Mouse (Mus musculus): Measurements from ENCODE around the gene Hcrtr1.

Hcrtr1 gene

DNA sequence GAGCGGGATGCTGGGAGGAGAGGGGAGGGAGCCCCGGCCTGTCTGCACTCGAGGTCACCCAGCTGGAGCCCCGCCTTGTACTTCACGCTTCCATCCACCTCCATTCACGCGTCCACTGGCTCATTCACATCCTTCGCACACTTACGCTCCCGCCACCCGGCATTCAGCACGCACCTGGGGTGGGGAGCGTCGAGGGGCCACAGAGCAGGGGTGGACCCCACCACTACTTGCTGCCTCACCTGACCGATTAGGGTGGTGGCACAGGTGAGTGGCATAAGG, at the start of gene Hcrtr1:
TSS of gene Hcrtr1 (minus strand) at position 146 of the 279 bp plus-strand sequence.
- no peak for DNase-seq (ENCODE audit: low spot score in 2 of 2)

- DNase-seq (ENCODE audit: low spot score in 2 of 2), result peak; percentile 80 to 86
These were observed 49.7 kb upstream of the Hcrtr1 start for GRCm38 (mm10) chr4:130188806-130189297.

- DNase-seq (ENCODE audit: low spot score in 2 of 2), result no peak
These were observed 47.7 kb upstream of the Hcrtr1 start for GRCm38 (mm10) chr4:130186891-130187290.

DNA sequence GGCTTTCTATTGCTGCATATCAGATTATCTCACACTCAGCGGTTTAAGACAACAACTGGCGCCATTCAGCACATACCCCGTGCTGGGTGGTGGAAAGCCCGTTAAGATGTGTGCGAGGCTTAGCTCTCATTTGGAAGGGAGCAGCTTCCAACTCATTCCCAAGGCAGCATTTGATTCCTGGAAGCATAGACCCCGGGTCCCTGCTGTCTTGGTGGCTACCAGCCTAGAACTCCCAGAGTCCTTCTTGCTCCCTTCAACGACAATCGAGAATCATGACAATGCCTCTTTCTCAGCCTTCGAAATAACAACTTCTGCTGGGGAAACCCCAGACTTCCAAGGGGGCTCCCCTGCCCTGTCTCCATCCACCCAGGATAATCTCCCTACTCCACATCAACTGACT, 47.3 kb upstream of the Hcrtr1 start:
- DNase-seq (ENCODE audit: low spot score in 2 of 2), result no peak

DNA sequence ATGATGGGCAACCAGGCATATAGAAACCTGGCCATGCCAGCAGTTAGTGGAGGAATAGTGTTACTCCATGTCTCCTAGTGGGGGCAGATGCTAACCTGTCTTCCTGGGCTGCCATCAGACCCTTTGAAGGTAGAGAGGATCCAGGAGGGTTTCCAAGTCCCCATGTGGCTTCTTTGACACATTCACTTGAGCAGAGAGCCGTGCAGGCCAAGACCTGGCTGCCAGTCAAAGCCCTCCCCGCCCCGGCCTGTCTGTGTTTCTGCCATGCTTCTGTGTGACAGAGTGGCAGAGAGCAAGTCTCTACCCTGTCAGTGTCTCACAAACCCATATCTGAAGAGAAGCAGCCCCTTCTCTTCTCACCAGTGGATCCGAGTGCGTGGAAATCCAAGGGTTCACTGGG, 44.7 kb upstream of the Hcrtr1 start:
- no peak for DNase-seq (ENCODE audit: low spot score in 2 of 2)

DNA sequence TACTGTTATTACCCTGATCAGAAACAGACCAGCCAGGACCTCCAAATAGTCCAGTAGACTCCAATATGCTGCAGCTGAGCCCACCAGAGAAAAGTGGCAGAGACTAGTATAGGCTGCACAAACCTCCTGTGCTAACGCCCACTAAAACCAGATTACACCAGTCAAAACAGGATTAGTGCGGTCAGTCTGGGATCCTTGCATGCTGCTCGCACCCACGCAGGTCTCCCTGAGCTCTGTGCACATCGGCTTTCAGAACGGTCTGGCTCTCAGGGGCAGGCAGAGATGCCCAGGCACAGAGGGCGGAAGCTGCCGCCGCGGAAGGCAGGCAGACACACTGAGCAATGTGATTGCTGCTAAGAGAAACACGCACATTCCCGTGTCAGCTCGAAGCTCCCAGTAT, 43.9 kb upstream of the Hcrtr1 start:
- no peak for DNase-seq (ENCODE audit: low spot score in 2 of 2)

- DNase-seq (ENCODE audit: low spot score in 2 of 2), result no peak
These were observed 42.7 kb upstream of the Hcrtr1 start for GRCm38 (mm10) chr4:130181886-130182285.

DNA sequence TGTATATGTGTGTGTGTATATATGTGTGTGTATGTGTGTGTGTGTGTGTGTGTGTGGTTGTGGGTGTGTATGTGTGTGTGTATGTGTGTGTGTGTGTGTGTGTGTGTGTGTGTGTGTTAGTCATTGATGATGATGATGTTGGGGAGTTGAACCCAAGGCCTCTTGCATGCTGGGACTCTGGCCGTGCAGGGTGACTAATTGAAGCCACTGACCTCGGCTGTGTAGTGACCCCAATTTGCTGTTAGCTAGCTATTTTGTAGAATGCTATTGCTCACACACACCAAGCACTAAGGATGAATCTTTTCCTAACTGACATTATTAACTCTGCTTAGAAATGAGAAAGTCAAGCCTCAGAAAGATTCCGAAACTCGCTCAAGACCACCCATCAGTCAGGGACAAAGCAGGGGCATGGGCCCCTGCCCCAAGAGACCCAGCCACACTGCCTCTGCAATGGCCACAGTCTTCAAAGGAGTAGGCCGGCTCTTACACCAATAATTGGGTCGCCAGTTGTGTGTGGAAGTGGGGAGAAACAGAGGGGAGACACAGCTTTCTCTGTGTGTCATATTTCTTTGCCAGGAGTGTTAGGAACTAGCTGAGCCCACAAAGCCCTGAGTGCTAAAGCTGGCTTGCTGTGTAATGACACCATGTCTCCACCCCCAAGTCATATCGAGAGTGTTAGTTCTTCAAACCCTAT, 41.9 kb upstream of the Hcrtr1 start:
- DNase-seq (ENCODE audit: low spot score in 2 of 2), result no peak

GRCm38 (mm10) chr4:130179876-130180275, 40.7 kb upstream of the Hcrtr1 start:
- no peak for DNase-seq (ENCODE audit: low spot score in 2 of 2)

GRCm38 (mm10) chr4:130177536-130177935, 38.4 kb upstream of the Hcrtr1 start:
- DNase-seq (ENCODE audit: low spot score in 2 of 2), result peak in 1 of 2 experiments; percentile 20

- DNase-seq (ENCODE audit: low spot score in 2 of 2), result peak in 1 of 2 experiments; percentile 28
These were observed 37.9 kb upstream of the Hcrtr1 start for GRCm38 (mm10) chr4:130177087-130177486.

DNA sequence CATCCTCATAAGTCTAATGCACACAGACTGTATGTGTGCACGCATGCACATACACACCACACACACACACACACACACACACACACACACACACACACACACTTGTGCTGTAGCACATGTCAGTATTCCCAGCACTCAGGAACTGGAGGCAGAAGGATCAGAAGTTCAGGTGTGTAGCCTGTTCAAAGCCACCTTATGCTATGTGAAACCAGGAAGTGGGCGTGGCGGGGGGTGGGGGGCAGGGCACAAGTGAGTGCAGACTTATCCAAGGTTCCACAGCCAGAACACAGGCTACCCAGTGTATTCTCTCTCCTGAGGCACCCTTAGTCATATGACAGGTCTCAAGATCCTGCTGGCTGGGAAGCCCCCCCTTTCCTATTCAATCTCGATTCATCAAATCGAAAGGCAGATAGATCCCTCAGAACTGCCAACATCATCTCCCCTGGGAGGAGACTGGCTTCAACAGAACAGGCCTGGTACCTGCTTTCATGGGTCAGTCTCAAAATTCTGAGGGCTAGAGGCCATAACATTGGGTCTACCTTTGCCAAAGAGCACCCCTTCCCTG, 37.1 kb upstream of the Hcrtr1 start:
- DNase-seq (ENCODE audit: low spot score in 2 of 2), result no peak

GRCm38 (mm10) chr4:130175072-130175711, 36.0 kb upstream of the Hcrtr1 start, which contains the start of gene Tinagl1:
TSS of gene Tinagl1 (minus strand) at chr4:130175122.
- DNase-seq (ENCODE audit: low spot score in 2 of 2), result no peak

DNA sequence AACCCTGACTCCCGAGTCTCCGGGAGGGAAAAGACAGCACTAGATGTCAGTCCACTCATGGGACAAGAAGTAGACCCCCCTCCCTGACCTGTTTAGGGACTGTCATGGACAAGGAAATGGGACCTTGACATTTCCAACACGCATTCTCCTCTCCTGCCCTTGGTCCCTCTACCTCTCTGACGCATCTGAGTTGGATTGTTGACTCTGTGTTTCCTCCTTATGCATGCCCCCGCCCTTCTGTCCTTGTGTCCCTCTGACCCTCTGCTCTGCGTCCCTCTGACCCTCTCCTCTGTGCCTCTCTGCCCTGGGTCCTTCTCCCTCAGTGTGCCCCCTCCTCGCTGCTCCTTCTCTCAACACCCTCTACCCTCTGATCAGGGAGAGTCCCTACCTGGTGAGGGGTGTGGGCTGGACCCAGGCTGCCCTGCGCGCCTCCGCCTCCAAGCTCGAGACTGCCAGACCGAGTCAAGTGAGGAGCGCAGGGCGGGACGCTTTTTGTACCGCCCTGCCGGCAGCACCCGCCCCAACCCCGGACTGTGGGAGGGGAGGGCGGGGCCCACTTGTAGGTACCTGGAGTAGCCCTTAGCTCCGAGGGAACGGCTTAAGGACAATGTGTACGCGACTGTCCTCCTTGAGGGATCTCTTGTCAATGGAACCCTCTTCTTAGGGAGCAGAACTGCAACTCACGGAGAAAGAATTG, 35.3 kb upstream of the Hcrtr1 start:
- DNase-seq (ENCODE audit: low spot score in 2 of 2), result peak; percentile 70 to 85

DNA sequence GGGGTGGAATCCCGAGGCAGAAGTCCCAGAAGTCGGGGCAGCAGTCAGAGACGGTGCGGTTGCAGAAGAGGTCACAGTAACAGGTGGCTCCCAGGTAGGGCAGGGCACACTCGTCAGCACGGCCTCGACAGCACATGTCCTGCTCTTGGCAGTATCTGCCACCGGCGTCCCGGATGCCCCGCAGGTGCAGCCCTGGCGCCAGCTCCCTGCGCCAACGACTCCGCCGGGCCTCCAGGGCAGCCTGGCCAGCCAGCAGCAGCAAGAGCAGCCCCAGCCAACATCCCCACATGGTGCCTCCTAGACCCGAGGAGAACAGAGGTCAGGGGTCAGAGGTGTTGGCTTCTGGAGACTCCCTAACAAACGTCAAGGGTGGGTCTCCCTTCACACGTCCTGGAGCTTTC, 34.8 kb upstream of the Hcrtr1 start:
- peak in 1 of 2 experiments; percentile 19 for DNase-seq (ENCODE audit: low spot score in 2 of 2)

DNA sequence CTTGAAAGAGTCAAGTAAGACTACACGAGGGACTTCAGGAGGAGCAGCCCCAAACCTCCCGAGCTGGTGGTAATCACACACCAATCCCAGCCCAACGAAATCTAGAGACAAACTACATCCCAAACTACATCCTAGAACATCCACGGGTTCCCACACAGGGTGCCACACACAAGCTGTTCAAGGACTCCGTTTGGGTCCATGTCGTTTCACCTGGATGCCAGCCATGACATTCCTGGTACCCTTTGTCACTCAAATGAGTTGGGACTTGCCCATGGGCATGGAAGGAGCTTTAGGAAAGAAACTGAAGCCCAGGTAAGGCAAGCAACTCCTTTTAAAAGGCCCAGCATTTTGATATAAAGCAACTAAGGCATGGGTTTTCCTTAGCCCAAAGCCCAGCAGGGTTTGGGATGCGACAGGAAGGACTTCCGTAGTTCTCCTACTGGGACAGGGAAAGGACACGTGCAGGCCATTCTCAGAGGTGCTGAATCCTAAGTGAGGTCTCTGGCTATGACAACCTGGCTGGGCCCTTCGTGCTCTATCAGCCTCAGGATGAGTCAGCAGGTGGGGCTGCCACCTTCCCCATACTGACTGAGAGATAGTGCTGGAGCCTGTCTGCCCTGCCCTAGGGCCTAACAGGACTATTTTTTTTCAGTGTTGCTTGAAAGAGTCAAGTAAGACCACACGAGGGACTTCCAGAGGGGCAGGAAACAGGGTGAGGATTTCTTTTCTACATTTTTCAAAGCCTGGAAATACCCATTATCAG, 34.1 kb upstream of the Hcrtr1 start:
- DNase-seq (ENCODE audit: low spot score in 2 of 2), result peak in 1 of 2 experiments; percentile 18

GRCm38 (mm10) chr4:130171951-130172765, 33.0 kb upstream of the Hcrtr1 start:
- DNase-seq (ENCODE audit: low spot score in 2 of 2), result peak in 1 of 2 experiments; percentile 26

DNA sequence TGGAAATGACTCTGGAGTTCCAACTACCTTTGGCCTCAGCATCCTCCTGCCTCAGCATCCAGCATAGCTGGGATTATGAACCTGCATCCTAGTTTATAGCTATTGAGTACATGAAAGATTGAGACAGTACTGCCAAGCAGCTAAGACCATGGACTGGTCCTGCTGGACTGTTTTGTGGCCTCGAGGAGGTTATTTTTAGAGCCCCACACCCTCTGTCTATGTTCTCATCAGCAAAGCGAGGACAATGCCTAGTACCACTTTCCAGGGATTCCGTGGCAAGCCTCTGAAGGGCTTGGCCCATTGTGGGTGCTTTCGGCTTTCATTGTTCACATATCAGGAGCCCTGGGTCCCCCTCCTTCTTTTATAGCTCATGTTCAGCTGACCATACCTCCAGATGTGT, 31.2 kb upstream of the Hcrtr1 start:
- no peak for DNase-seq (ENCODE audit: low spot score in 2 of 2)

DNA sequence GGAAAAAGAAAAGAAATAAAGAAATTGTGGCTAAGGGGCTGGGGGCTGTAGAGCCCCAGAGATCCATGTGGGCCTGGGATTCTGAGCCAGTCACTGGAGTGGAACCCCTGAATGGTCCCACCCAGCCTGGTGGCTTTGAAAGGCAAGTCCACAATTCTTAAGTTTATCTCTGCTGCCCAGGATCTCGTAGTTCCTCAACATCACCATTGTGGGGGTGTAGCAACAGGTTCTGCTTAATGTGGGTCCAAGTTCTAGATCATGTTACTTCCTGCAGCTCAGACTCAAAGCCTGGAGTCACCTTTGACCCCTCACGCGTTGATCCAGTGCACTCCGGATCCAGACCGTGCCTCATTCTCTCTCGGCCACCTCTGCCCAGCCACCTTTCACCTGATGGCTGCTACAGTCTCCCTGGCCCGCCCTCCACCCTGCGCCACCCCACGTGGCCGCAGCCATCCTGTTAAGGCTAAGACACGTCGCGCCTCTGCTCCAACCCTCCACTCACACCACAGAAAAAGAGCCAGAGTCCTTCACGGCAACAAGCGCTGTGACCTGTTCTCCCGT, 30.3 kb upstream of the Hcrtr1 start:
- no peak for DNase-seq (ENCODE audit: low spot score in 2 of 2)
